Mouse (Mus musculus) neural tube, embryonic 15.5 days (tissue): Measurements from ENCODE around the gene Tbc1d10b. TPM values are rescaled to one million over a fixed set of nuclear protein-coding genes. Genes with fewer than 3 reads are reported as not detected.
A peak's percentile ranks its signal among the peaks of the same experiment; 100 is the strongest.

Experiments
- ATAC-seq: fragments of 200-750 bp; cut with Nextera tagmentation; 2 replicates; pipeline ENCODE4 v1.8.0; 2017; ENCODE audit warnings: mild to moderate bottlenecking, moderate TSS enrichment, moderate library complexity; ENCODE audit not compliant: low FRiP score
- H3K27ac ChIP-seq: fragments of 300-500 bp; sonication (generic); replicated peaks from 2 replicates; pipeline ENCODE4 v1.5.1; 2015; ENCODE audit warnings: mild to moderate bottlenecking, inconsistent platforms
- H3K27me3 ChIP-seq: fragments of 300-500 bp; sonication (generic); replicated peaks from 2 replicates; pipeline ENCODE4 v1.6.1; 2015; ENCODE audit warnings: inconsistent platforms
- H3K36me3 ChIP-seq: fragments of 300-500 bp; sonication (generic); 2 replicates; pipeline ENCODE4 v1.6.1; 2015; ENCODE audit warnings: inconsistent platforms
- H3K4me1 ChIP-seq: fragments of 300-500 bp; sonication (generic); 2 replicates; pipeline ENCODE4 v1.6.1; 2015; ENCODE audit warnings: inconsistent platforms
- H3K4me2 ChIP-seq: fragments of 300-500 bp; sonication (generic); 2 replicates; pipeline ENCODE4 v1.6.1; 2015; ENCODE audit warnings: inconsistent platforms, mild to moderate bottlenecking, moderate library complexity
- H3K4me3 ChIP-seq: fragments of 300-500 bp; sonication (generic); replicated peaks from 2 replicates; pipeline ENCODE4 v1.5.1; 2015; ENCODE audit warnings: mild to moderate bottlenecking, inconsistent platforms
- H3K9ac ChIP-seq: fragments of 300-500 bp; sonication (generic); replicated peaks from 2 replicates; pipeline ENCODE4 v1.6.1; 2015; ENCODE audit warnings: mild to moderate bottlenecking, inconsistent platforms
- H3K9me3 ChIP-seq: fragments of 300-500 bp; sonication (generic); replicated peaks from 2 replicates; pipeline ENCODE4 v1.6.1; 2016; ENCODE audit warnings: inconsistent platforms
- WGBS: fragments of 180-500 bp; shearing (Covaris S2); methylation state at CpG from one replicate; pipeline ENCODE4 v1.1.7; 2015; ENCODE audit warnings: mixed read lengths; 5-methylcytosine and 5-hydroxymethylcytosine counted together
- polyA plus RNA-seq: library from polyadenylated mRNA; unstranded; fragments of >200 nt; fragmentation: Nextera tagmentation; extraction: Ambion mirVana; gene quantifications from 2 replicates; pipeline ENCODE4 v1.2.1, GENCODE M21; 2015

Gene Tbc1d10b
- polyA plus RNA-seq, 1 experiment from 2014 or later: 35.6 TPM

DNA sequence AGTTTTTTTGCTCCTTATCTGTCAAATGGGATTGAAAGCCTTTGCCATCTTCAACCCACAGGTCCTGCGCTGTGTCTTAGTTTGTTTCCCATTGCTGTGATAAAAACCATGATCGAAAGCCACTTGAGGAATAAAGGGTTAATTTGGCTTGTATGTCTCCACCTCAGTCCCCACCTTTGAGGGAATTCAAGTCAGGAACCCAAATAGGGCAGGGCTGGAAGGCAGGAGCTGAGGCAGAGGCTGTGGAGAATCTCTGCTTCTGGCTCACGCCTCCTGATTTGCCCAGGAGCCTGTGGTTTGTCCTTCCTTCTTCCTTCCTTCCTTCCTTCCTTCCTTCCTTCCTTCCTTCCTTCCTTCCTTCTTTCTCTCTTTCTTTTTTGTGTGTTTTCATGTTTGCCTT, 14.8 kb upstream of the Tbc1d10b start:
- no peaks in the 10 kb centered on the region for H3K4me1 ChIP-seq
- WGBS: over 99% methylated on average over 3 of the region's 3 CpGs
- H3K4me3 ChIP-seq: no peak overlapping the region
- ATAC-seq: no peak
- H3K4me2 ChIP-seq: no peak overlapping the region
- no peaks in the 10 kb centered on the region for H3K36me3 ChIP-seq
- no peaks in the 10 kb centered on the region for H3K27me3 ChIP-seq
- H3K9ac ChIP-seq: no peak overlapping the region
- H3K27ac ChIP-seq: no peak overlapping the region
- no peaks in the 10 kb centered on the region for H3K9me3 ChIP-seq

DNA sequence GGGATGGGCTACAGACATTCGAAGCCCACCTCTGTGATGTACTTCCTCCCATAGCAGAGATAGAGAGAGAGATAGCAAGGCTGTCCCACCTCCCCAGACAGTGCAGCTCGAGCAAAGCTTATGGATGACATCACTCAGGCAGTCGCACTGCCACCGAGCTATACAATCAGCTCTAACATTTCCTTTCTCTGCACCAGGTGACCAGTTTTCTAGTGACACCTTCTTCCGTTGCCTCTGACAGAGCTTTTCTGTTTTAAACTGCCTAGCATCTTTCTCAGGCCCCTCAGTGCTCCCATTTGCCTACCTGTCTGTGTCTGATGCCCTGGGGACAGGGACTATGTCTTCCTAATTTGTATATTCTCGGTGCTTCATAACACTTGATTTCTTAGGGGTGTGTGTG, 12.2 kb upstream of the Tbc1d10b start:
- H3K4me2 ChIP-seq: no peak overlapping the region
- H3K27me3 ChIP-seq: no peaks in the 10 kb centered on the region
- H3K4me3 ChIP-seq: no peak overlapping the region
- no peak overlapping the region for H3K27ac ChIP-seq
- no peaks in the 10 kb centered on the region for H3K36me3 ChIP-seq
- H3K9ac ChIP-seq: no peak overlapping the region
- peaks cover 2% of the 10 kb centered on the region for H3K4me1 ChIP-seq
- no peaks in the 10 kb centered on the region for H3K9me3 ChIP-seq
- no peak for ATAC-seq
- WGBS: 88% methylated on average over 6 of the region's 6 CpGs

DNA sequence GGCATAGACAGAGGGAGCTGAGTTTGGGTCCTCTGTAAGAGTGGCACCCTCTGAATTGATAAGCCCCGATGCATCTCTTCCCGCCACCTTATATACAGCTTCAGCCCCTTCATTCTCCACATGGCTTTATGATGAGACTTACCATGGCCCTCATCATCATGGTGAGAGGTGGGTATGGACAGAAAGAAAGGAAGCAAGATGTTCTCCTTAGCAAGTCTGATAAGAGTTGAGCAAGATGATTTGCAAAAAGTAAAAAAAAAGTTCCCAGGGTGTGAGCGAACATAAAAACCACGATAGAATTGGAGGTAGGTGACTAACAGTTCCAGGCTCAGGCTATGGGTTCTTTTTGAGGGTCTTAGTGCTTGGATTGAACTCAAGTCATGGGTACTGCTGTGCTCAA, 10.4 kb upstream of the Tbc1d10b start:
- H3K9ac ChIP-seq: no peak overlapping the region
- ATAC-seq: no peak
- no peaks in the 10 kb centered on the region for H3K9me3 ChIP-seq
- peaks cover 8% of the 10 kb centered on the region for H3K27me3 ChIP-seq
- H3K27ac ChIP-seq: no peak overlapping the region
- H3K4me2 ChIP-seq: no peak overlapping the region
- no peak overlapping the region for H3K4me3 ChIP-seq
- peaks cover 8% of the 10 kb centered on the region for H3K4me1 ChIP-seq
- WGBS: 94% methylated on average over 4 of the region's 4 CpGs
- no peaks in the 10 kb centered on the region for H3K36me3 ChIP-seq

DNA sequence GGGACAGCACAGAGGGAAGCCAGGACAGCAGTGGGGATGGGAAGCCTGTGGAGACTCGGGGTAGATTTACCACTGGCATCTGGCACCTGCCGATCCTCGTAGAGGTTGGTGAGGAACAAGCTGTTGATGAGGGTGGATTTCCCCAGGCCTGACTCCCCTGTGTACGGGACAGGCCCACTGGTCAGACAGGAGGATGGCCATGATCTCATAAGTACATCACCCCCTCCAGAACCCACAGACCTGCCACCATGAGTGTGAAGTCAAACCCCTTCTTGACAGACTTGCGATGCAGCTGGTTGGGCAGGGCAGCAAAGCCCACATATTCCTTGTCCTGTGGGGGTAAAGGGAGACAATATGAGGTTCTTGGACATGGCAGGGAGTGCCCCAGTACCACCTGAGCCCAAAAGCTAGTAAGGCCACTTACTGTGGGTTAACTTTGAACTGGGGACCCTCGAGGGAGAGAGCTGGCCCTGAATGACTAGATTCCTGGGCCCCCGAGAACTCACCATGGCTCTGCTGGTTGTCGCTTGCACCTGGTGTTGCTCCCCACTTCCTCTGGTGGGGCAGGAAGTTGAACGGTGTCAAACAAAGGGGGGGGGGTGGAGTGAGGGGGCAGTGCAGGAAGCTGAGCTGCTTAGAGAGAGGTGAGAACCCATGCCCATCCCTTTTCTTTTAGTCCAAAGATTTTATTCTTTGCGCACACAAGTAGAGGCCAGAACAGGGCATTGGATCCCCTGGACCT, 9.8 kb upstream of the Tbc1d10b start:
- Histone ChIP-seq H3K9me3 (no peaks in the 10 kb centered on the region), H3K27me3 (peaks cover 10% of the 10 kb centered on the region), H3K4me2 (no peak overlapping the region), H3K9ac (no peak overlapping the region), H3K4me3 (no peak overlapping the region), H3K27ac (no peak overlapping the region), H3K4me1 (peaks cover 8% of the 10 kb centered on the region), H3K36me3 (no peaks in the 10 kb centered on the region)
- ATAC-seq: no peak
- 81% methylated on average over 10 of the region's 10 CpGs for WGBS

DNA sequence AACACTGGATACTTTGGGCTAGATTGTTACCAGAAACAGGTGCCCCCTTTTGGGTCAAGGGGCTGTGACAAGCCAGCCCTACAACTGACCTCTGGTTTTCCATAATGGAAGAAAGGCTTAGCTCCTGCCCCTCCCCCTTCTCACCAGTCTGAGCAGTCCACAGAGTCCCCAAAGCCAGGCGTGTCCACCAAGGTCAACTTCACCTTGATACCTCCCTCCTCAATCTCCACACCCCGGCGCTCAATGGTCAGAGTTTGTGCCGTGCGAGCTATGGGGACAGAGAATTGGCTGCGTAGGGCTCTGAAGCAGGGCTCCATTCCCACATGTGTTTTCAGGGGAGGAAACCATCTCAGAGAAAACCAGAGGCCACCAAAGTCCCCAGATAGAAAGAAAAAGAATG, 9.2 kb upstream of the Tbc1d10b start:
- 92% methylated on average over 6 of the region's 6 CpGs for WGBS
- no peak for ATAC-seq
- no peak overlapping the region for H3K9ac ChIP-seq

DNA sequence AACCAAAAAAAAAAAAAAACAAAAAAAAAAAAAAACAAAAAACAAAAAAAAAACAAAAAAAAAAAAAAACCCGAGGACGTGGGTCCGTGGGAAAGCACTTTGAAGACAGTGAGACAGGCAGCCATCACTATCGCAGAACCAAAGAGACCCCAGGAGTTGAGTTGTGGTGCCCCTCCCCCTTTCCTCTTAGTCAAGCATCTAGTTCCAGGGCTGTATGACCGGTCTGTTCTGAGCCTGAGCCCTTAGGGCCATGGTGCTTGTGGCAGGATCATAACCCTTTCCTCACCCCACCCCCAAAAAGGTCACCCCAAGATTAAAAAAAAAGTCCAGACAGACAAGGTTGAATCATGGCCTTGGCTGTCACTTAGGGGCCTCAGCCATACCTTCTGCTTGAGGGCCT, 8.0 kb upstream of the Tbc1d10b start:
- ATAC-seq: no peak
- peaks cover 8% of the 10 kb centered on the region for H3K4me1 ChIP-seq
- H3K27me3 ChIP-seq: peaks cover 10% of the 10 kb centered on the region
- H3K9ac ChIP-seq: no peak overlapping the region
- H3K9me3 ChIP-seq: no peaks in the 10 kb centered on the region
- H3K27ac ChIP-seq: no peak overlapping the region
- 91% methylated on average over 5 of the region's 5 CpGs for WGBS
- H3K4me2 ChIP-seq: no peak overlapping the region
- H3K36me3 ChIP-seq: no peaks in the 10 kb centered on the region
- H3K4me3 ChIP-seq: no peak overlapping the region

More for the DNA sequence above, 9.2 kb upstream of the Tbc1d10b start:
- Histone ChIP-seq H3K27me3 (peaks cover 10% of the 10 kb centered on the region), H3K36me3 (no peaks in the 10 kb centered on the region), H3K9me3 (no peaks in the 10 kb centered on the region), H3K4me2 (no peak overlapping the region), H3K4me1 (peaks cover 8% of the 10 kb centered on the region), H3K27ac (no peak overlapping the region), H3K4me3 (no peak overlapping the region)

DNA sequence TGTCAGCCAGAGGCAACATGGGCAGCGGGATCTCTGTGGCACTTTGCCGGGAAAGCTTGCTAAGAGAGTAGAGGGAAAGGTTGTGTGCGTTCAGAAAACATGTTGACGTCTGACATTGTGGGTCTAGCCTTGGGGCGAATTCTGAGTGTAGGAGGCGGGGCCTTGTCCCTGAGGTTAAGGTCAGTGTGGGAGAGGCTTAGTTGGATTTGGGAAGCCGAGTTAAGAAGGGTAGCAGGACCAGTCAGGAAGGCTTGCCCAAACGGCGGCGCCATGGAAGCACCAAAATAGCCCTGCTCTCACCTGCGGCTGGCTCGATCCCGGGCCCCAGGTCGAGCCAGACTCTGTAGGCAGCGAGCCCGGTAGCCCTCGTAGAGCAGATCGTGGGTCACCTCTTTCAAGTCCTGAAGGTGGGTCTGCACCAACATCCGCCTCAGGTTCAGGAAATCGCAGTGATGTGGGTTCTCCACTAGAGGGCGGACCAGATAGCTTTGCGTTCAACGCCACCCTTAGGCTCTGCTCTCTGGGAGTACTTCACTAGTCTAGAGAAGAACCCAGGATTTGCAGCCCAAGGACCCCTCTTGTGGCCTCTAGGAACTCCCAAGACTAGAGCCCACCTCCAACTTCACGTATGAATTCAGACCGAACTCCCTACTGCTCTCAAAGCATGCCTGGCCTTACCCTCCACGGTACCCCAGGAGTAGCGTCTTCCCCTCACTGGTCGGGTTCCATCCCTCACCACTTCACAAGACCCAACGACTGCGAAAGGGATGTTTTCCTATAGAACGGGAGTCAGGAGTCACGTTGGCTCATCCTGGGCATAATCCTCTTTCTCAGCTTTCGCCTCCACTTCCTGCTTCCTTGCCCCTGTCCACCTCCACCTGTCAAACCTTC, 7.0 kb upstream of the Tbc1d10b start:
- H3K4me2 ChIP-seq: peak overlapping the region; percentile 54
- peaks cover 10% of the 10 kb centered on the region for H3K27me3 ChIP-seq
- peaks cover 8% of the 10 kb centered on the region for H3K4me1 ChIP-seq
- no peaks in the 10 kb centered on the region for H3K9me3 ChIP-seq
- H3K9ac ChIP-seq: peak overlapping the region; percentile 23; the same call in 1 of the 2 replicates
- peak overlapping the region; percentile 25 for H3K4me3 ChIP-seq
- WGBS: 25% methylated on average over 33 of the region's 33 CpGs
- no peak overlapping the region for H3K27ac ChIP-seq
- no peaks in the 10 kb centered on the region for H3K36me3 ChIP-seq
- peak; percentile 43; the same call in 1 of the 2 replicates for ATAC-seq

DNA sequence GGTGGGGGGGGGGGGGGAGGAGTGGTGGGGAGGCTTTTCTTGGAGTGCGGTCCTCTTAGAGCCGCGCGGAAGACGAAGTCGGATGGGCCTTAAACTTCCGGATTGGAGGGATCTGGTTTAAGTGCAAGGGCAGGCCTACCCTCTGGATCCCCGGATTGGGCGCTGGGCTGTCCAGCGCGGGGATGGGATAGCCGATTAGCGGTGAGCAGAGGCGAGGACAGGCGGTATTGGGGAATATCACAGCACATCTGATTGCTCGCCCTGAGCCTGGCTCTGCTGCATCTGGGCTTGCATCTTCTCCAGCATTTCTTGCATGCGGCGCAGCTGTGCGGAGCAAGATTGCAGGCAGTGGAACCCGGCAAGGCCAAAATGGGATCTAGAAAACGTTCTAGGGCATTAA, 6.3 kb upstream of the Tbc1d10b start:
- no peak for ATAC-seq
- 29% methylated on average over 21 of the region's 21 CpGs for WGBS
- H3K27ac ChIP-seq: no peak overlapping the region
- 0 out of 2 replicates have a peak overlapping the region, but pooled peaks have one; percentile 30 for H3K9ac ChIP-seq
- H3K4me2 ChIP-seq: peak overlapping the region; percentile 54
- peak overlapping the region; percentile 25; the same call in 1 of the 2 replicates for H3K4me3 ChIP-seq
- no peaks in the 10 kb centered on the region for H3K9me3 ChIP-seq
- H3K27me3 ChIP-seq: peaks cover 10% of the 10 kb centered on the region
- no peaks in the 10 kb centered on the region for H3K36me3 ChIP-seq
- H3K4me1 ChIP-seq: peaks cover 13% of the 10 kb centered on the region

DNA sequence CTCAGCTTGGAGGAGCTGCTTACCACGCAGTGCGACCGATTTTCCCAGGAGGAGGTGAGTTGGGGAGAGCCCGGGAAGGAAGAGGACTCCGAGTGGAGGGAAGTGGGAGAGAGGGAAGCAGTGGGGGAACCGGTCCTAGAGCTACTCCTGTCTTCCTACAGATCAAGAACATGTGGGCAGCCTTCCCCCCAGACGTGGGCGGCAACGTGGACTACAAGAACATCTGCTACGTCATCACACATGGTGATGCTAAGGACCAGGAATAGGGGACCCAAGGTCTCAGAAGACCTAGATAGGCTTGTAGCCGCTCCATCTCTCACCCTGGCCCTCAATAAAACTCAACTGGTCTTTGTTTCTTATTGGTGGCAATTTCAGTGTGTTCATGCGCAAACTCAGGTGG, 5.7 kb upstream of the Tbc1d10b start:
- no peaks in the 10 kb centered on the region for H3K9me3 ChIP-seq
- H3K27ac ChIP-seq: no peak overlapping the region
- no peaks in the 10 kb centered on the region for H3K36me3 ChIP-seq
- peak overlapping the region; percentile 54; the same call in 1 of the 2 replicates for H3K4me2 ChIP-seq
- H3K4me1 ChIP-seq: peaks cover 16% of the 10 kb centered on the region
- H3K4me3 ChIP-seq: no peak overlapping the region
- WGBS: 51% methylated on average over 12 of the region's 12 CpGs
- H3K9ac ChIP-seq: no peak overlapping the region
- H3K27me3 ChIP-seq: peaks cover 10% of the 10 kb centered on the region
- no peak for ATAC-seq

DNA sequence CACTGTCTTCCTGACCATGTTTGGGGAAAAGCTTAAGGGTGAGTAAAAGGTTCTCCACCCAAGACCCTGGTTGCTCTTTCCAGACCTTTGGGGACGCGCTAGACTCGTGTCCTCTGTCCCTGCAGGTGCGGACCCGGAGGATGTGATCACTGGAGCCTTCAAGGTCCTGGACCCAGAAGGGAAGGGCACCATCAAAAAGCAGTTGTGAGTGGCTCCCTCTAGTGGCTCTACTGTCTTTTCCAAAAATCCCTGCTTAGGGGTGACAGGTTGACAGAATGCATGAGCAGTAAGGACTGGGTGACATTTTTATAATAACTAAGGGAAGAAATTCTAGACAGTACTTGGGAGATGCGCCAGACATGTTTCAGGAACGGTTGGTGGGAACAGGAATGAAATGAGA, 5.2 kb upstream of the Tbc1d10b start:
- no peaks in the 10 kb centered on the region for H3K9me3 ChIP-seq
- no peak for ATAC-seq
- 46% methylated on average over 7 of the region's 7 CpGs for WGBS
- H3K27ac ChIP-seq: no peak overlapping the region
- no peak overlapping the region for H3K4me3 ChIP-seq
- H3K36me3 ChIP-seq: no peaks in the 10 kb centered on the region
- H3K4me1 ChIP-seq: peaks cover 16% of the 10 kb centered on the region
- no peak overlapping the region for H3K4me2 ChIP-seq
- peaks cover 10% of the 10 kb centered on the region for H3K27me3 ChIP-seq
- H3K9ac ChIP-seq: no peak overlapping the region

DNA sequence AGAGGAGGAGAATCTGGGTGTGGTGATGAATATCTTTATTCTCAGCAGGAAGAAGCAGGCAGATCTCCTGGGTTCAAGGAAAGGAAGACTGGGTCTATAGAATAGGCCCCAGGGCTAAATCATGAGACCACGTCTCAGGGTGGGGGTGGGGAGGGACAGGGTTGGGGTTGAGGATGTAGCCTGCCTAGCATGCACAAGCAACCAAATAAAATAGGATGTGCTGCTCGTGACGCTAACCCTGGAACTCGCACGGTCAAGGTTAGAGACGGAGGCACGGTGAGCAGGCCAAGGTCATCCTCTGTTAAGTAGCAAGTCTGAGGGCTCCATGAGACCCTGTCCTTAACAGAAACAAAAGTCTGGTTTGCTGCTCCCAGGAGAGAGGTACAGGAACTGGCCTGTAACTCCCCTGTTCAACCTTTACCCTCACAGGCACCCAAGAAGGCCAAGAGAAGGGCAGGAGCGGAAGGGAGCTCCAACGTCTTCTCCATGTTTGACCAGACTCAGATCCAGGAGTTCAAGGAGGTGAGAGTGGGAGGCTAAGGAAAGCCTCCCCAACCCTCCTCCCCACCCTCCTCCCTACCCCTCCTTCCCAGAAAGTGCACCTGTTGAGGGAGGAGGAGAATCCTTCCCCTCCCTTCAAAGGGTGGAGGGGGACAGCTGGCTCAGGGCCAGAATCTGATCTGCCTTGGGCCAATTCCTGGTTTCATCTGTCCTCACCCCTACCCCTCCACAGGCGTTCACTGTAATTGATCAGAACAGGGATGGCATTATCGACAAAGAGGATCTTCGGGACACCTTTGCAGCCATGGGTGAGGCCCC, 4.4 kb upstream of the Tbc1d10b start:
- no peak for ATAC-seq
- Histone ChIP-seq H3K9ac (no peak overlapping the region), H3K9me3 (no peaks in the 10 kb centered on the region), H3K4me2 (no peak overlapping the region), H3K4me3 (no peak overlapping the region), H3K4me1 (peaks cover 16% of the 10 kb centered on the region), H3K27me3 (peaks cover 10% of the 10 kb centered on the region), H3K27ac (no peak overlapping the region), H3K36me3 (no peaks in the 10 kb centered on the region)
- WGBS: 93% methylated on average over 12 of the region's 12 CpGs
